Mouse (Mus musculus) layer of hippocampus, adult 9-11 months (tissue): ENCODE data around the gene Abt1.

Experiments
- DNase-seq: peaks from one replicate; pipeline ENCODE4 v3.0.0; 2022

Gene Abt1

GRCm38 (mm10) chr13:23437908-23438307, 14.2 kb upstream of the Abt1 start:
- peak; percentile 85 for DNase-seq

- DNase-seq = no peak
Measured at GRCm38 (mm10) chr13:23436861-23437822, 13.5 kb upstream of the Abt1 start.

GRCm38 (mm10) chr13:23436231-23436661, 12.6 kb upstream of the Abt1 start:
- no peak for DNase-seq

- no peak for DNase-seq
Measured at GRCm38 (mm10) chr13:23435676-23436075, 12.0 kb upstream of the Abt1 start.

GRCm38 (mm10) chr13:23435241-23435640, 11.6 kb upstream of the Abt1 start:
- DNase-seq = no peak

- no peak for DNase-seq
Measured at GRCm38 (mm10) chr13:23434426-23434825, 10.8 kb upstream of the Abt1 start.

GRCm38 (mm10) chr13:23433801-23434200, 10.1 kb upstream of the Abt1 start:
- DNase-seq = no peak

GRCm38 (mm10) chr13:23433206-23433605, 9.5 kb upstream of the Abt1 start:
- no peak for DNase-seq

- peak; percentile 94 for DNase-seq
Measured at GRCm38 (mm10) chr13:23432562-23433201, 9.0 kb upstream of the Abt1 start.

- DNase-seq = peak; percentile 79
Measured at GRCm38 (mm10) chr13:23431351-23431771, 7.7 kb upstream of the Abt1 start.

GRCm38 (mm10) chr13:23430734-23431133, 7.1 kb upstream of the Abt1 start:
- DNase-seq = peak; percentile 78

- no peak for DNase-seq
Measured at GRCm38 (mm10) chr13:23429771-23430380, 6.2 kb upstream of the Abt1 start.

- DNase-seq = no peak
Measured at GRCm38 (mm10) chr13:23428166-23428993, 4.7 kb upstream of the Abt1 start.

- DNase-seq = no peak
Measured at GRCm38 (mm10) chr13:23427401-23427910, 3.8 kb upstream of the Abt1 start.

GRCm38 (mm10) chr13:23426922-23427321, 3.3 kb upstream of the Abt1 start:
- DNase-seq = no peak

- no peak for DNase-seq
Measured at GRCm38 (mm10) chr13:23426335-23426734, 2.7 kb upstream of the Abt1 start.

- no peak for DNase-seq
Measured at GRCm38 (mm10) chr13:23425505-23425904, 1.8 kb upstream of the Abt1 start.

GRCm38 (mm10) chr13:23424494-23425325, 1.0 kb upstream of the Abt1 start:
- peak; percentile 92 for DNase-seq

GRCm38 (mm10) chr13:23424052-23424380, 350 bp upstream of the Abt1 start:
- DNase-seq = no peak

- no peak for DNase-seq
Measured at GRCm38 (mm10) chr13:23422351-23422750, 1.3 kb downstream of the Abt1 start.
